Mouse (Mus musculus) intestine, postnatal 0 days (tissue): ENCODE results near the gene Max. TPM values are rescaled to one million over a fixed set of nuclear protein-coding genes. Genes with fewer than 3 reads are reported as not detected.

ENCODE experiments used
- ATAC-seq: fragments of 200-750 bp; cut with Nextera tagmentation; 2 replicates; pipeline ENCODE4 v1.8.0; 2017; ENCODE audit warnings: mild to moderate bottlenecking, moderate TSS enrichment, moderate library complexity
- H3K27ac ChIP-seq: fragments of 300-500 bp; sonication (generic); 2 replicates; pipeline ENCODE4 v1.5.1; 2014; ENCODE audit warnings: mild to moderate bottlenecking, low read depth, low read length, moderate library complexity
- H3K27me3 ChIP-seq: fragments of 300-500 bp; sonication (generic); replicated peaks from 2 replicates; pipeline ENCODE4 v1.6.1; 2014; ENCODE audit warnings: low read length, mixed read lengths; ENCODE audit not compliant: control insufficient read depth, insufficient read depth
- H3K36me3 ChIP-seq: fragments of 300-500 bp; sonication (generic); 2 replicates; pipeline ENCODE4 v1.6.1; 2014; ENCODE audit warnings: mild to moderate bottlenecking, moderate library complexity; ENCODE audit not compliant: control insufficient read depth, insufficient read depth
- H3K4me1 ChIP-seq: fragments of 300-500 bp; sonication (generic); replicated peaks from 2 replicates; pipeline ENCODE4 v1.6.1; 2014; ENCODE audit warnings: antibody characterized with exemption, low read length, mixed read lengths; ENCODE audit not compliant: control insufficient read depth, insufficient read depth
- H3K4me2 ChIP-seq: fragments of 300-500 bp; sonication (generic); replicated peaks from 2 replicates; pipeline ENCODE4 v1.6.1; 2014; ENCODE audit warnings: low read depth, mild to moderate bottlenecking, moderate library complexity
- H3K4me3 ChIP-seq: fragments of 300-500 bp; sonication (generic); 2 replicates; pipeline ENCODE4 v1.5.1; 2014; ENCODE audit warnings: low read depth, low read length
- H3K9ac ChIP-seq: fragments of 300-500 bp; sonication (generic); 2 replicates; pipeline ENCODE4 v1.6.1; 2014; ENCODE audit warnings: mild to moderate bottlenecking, low read depth, low read length
- H3K9me3 ChIP-seq: fragments of 300-500 bp; sonication (generic); 2 replicates; pipeline ENCODE4 v1.6.1; 2016; ENCODE audit warnings: mixed run types; ENCODE audit not compliant: control insufficient read depth
- CTCF ChIP-seq: sonication (generic); IDR thresholded peaks from 2 replicates; pipeline ENCODE4 v1.5.1; 2016; ENCODE audit warnings: low read depth, mild to moderate bottlenecking, control low read depth, antibody characterized with exemption, moderate library complexity
- WGBS: fragments of 180-500 bp; shearing (Covaris S2); extraction: QIAGEN DNeasy Blood & Tissue Kit; methylation state at CpG from one replicate; pipeline ENCODE4 v1.1.7; 2014; 5-methylcytosine and 5-hydroxymethylcytosine counted together
- polyA plus RNA-seq: library from polyadenylated mRNA; unstranded; fragments of >200 nt; fragmentation: Nextera tagmentation; extraction: Ambion mirVana; gene quantifications from 2 replicates; pipeline ENCODE4 v1.2.1, GENCODE M21; 2015

The Max gene
- polyA plus RNA-seq, 1 experiment from 2014 or later: 24.7 TPM

- no peak for ATAC-seq
Observed at GRCm38 (mm10) chr12:76918855-76919254, 43.1 kb downstream of the Max start.

GRCm38 (mm10) chr12:76918113-76918512, 43.9 kb downstream of the Max start:
- Histone ChIP-seq H3K4me1 (no peaks in the 10 kb centered on the region), H3K36me3 (peaks cover 5% of the 10 kb centered on the region; the same call in 1 of the 2 replicates), H3K27me3 (no peaks in the 10 kb centered on the region), H3K9me3 (no peaks in the 10 kb centered on the region), H3K9ac (no peak overlapping the region), H3K4me3 (no peak overlapping the region), H3K4me2 (no peak overlapping the region), H3K27ac (no peak overlapping the region)
- no peak for ATAC-seq
- no peak for TF ChIP-seq CTCF
- WGBS: 90% methylated on average over 6 of the region's 6 CpGs

More at GRCm38 (mm10) chr12:76918855-76919254, 43.1 kb downstream of the Max start:
- no peaks in the 10 kb centered on the region for H3K4me1 ChIP-seq
- H3K27me3 ChIP-seq: no peaks in the 10 kb centered on the region
- H3K4me2 ChIP-seq: no peak overlapping the region
- no peak overlapping the region for H3K9ac ChIP-seq
- 43% methylated on average over 3 of the region's 3 CpGs for WGBS
- H3K27ac ChIP-seq: no peak overlapping the region
- H3K9me3 ChIP-seq: no peaks in the 10 kb centered on the region
- TF ChIP-seq CTCF: no peak
- peaks cover 5% of the 10 kb centered on the region; the same call in 1 of the 2 replicates for H3K36me3 ChIP-seq
- H3K4me3 ChIP-seq: no peak overlapping the region

GRCm38 (mm10) chr12:76916163-76916562, 45.8 kb downstream of the Max start:
- ATAC-seq: peak; percentile 84
- no peaks in the 10 kb centered on the region for H3K27me3 ChIP-seq
- no peaks in the 10 kb centered on the region for H3K4me1 ChIP-seq
- peak overlapping the region; percentile 54 for H3K27ac ChIP-seq
- TF ChIP-seq CTCF: no peak
- 59% methylated on average over 11 of the region's 11 CpGs for WGBS
- H3K9me3 ChIP-seq: no peaks in the 10 kb centered on the region
- H3K9ac ChIP-seq: no peak overlapping the region
- H3K4me3 ChIP-seq: no peak overlapping the region
- H3K36me3 ChIP-seq: peaks cover 5% of the 10 kb centered on the region; the same call in 1 of the 2 replicates
- H3K4me2 ChIP-seq: peak overlapping the region; percentile 30; the same call in 1 of the 2 replicates

- H3K4me2 ChIP-seq: no peak overlapping the region
- WGBS: 43% methylated on average over 9 of the region's 9 CpGs
- ATAC-seq: no peak
Observed at GRCm38 (mm10) chr12:76912193-76912592, 49.8 kb downstream of the Max start.

GRCm38 (mm10) chr12:76911171-76911726, 50.8 kb downstream of the Max start:
- no peak for TF ChIP-seq CTCF
- Histone ChIP-seq H3K36me3 (peaks cover 9% of the 10 kb centered on the region; the same call in 1 of the 2 replicates), H3K4me2 (no peak overlapping the region), H3K27ac (no peak overlapping the region), H3K27me3 (no peaks in the 10 kb centered on the region), H3K4me3 (no peak overlapping the region), H3K4me1 (no peaks in the 10 kb centered on the region), H3K9ac (no peak overlapping the region), H3K9me3 (no peaks in the 10 kb centered on the region)
- 85% methylated on average over 16 of the region's 16 CpGs for whole genome bisulfite sequencing
- ATAC-seq: no peak

More at GRCm38 (mm10) chr12:76912193-76912592, 49.8 kb downstream of the Max start:
- Histone ChIP-seq H3K27me3 (no peaks in the 10 kb centered on the region), H3K9ac (no peak overlapping the region), H3K4me1 (no peaks in the 10 kb centered on the region), H3K4me3 (no peak overlapping the region), H3K27ac (no peak overlapping the region), H3K36me3 (peaks cover 5% of the 10 kb centered on the region; the same call in 1 of the 2 replicates), H3K9me3 (no peaks in the 10 kb centered on the region)
- TF ChIP-seq CTCF: no peak

GRCm38 (mm10) chr12:76910258-76910940, 51.6 kb downstream of the Max start:
- Histone ChIP-seq H3K27ac (no peak overlapping the region), H3K4me3 (no peak overlapping the region), H3K9me3 (no peaks in the 10 kb centered on the region), H3K4me1 (no peaks in the 10 kb centered on the region), H3K9ac (no peak overlapping the region), H3K36me3 (peaks cover 9% of the 10 kb centered on the region; the same call in 1 of the 2 replicates), H3K4me2 (no peak overlapping the region), H3K27me3 (no peaks in the 10 kb centered on the region)
- 94% methylated on average over 11 of the region's 11 CpGs for WGBS
- TF ChIP-seq CTCF: no peak
- ATAC-seq: no peak
